Mouse (Mus musculus) urinary bladder, postnatal 36 days (tissue): ENCODE results near the gene Hus1b.

Experiments used
- DNase-seq, 2 experiments: peaks; one replicate each; pipeline ENCODE4 v3.0.0; 2022; ENCODE audit warnings: low spot score in 2 of 2, mixed read lengths in 1 of 2

Hus1b gene

DNA sequence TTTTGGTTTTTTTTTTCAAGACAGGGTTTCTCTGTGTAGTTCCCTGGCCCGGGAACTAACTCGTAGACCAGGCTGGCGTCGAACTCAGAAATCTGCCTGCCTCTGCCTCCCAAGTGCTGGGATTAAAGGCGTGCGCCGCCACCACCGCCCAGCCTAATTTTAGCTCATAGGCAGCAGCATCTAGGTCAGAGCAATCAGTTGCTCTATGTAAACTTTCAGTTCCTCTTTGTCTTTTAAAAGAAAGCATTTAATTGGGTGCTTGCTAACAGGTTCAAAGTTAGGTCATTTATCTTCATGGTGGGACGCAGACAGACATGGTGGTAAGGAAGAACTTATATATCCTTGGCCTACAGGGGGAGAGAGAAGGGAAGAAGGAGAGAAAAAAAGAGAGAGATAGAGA, 1.6 kb upstream of the Hus1b start:
- DNase-seq, result no peak

DNA sequence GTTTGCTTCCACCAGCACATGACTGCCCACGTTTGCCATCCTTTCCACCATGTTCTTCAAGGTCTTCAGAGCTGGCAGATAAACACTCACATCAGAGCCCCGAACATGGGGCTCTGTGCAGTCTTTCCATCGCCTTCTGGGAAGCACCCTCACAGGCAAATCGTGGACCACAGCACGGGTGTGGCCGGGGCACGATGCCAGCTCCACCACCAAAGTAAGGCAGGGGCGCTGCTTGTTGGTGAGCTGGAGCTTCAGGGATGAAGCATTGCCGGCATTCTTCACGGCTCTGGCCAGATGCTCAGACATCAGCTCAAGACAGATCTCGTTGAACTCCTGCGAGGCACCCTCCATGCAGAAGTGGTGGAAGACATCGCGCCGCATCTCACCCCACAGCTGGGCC, 430 bp downstream of the Hus1b start:
- DNase-seq, result no peak

DNA sequence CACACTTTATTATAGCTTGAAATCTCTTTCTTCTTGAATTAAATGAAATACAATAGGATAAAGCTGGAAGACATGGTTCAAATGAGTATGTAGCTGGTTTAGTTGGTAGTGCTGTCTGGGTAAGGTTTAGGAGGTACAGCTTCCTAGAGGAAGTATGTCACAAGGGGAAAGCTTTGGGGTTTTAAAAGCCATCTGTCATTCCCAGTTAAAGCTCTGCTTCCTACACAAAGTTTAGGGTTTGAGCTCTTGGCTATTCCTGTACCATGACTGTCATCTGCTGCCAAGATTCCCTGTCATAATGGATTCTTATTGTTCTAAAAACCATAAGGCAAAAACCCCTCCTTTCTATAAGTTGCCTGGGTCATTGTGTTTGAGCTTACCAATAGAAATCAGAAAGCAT, 1.8 kb downstream of the Hus1b start:
- no peak for DNase-seq

DNA sequence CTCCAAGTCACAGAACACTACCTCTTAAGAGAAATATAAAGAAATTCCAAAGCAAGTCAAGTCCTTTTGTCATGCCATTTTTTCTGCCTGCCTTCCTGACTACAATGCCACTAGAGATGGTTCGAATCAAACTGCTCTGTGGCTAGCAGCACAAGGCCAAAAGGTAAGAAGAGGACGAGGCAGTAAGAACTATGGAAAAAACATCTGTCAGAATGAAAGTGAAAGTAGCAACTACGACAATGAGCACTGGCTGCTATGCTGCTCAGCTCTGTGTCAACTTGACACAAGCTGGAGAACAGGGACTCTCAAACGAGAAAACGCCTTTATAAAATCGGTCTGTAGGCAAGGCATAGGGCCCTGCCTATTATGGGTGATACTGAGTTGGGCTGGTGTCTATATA, 14.6 kb downstream of the Hus1b start:
- no peak for DNase-seq

DNA sequence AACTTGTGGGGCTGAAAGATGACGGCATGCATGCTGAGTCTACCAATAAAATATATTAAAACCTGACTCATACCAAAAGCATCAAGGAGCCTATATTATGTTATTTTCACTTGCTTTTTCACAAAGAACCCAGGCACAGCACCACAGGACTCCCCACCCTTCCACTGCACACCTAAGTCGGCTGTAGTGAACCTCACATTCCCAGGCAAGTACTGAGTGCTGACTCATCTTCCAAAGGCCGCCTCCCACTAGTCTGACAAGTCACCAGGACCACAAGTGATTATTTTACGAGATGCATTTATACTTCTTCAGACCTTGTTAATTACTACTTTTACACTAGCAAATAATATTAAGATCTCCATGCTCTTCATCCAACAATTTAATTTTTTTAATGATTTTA, 15.9 kb downstream of the Hus1b start:
- DNase-seq, result no peak

DNA sequence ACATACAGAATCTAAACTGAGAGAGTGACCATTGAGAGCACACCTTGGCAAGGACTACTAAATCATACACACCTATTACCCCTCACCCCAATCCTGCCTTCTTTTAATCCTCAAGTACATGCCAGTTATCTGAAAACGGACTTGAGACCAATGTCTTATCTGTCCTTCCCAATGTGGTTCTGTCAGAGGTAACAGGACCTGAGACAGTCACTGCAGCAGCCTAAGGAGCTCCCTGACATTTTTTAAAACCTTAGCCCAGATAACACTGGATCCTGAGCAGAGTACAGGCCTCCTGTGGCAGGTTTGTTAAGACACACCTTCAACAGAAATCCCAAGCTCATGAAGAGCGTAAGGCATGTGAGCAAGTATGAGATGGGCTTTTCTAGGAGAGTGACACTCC, 18.4 kb downstream of the Hus1b start:
- no peak for DNase-seq

DNA sequence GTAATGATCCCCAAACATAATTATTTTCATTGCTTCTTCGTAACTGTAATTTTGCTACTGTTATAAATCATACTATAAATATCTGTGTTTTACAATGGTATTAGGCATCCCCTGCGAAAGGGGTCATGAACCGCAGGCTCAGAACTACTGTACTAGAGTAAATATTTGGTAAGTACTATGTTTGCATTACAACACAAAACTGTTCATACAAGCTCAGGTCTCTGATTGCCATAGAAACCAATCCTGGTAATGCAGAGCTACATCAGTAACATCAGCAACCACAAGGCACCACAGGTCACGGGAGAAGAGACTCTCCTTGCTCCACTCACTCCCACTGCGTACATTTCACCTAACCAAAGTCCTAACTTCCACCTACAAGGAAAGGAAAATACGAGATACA, 23.3 kb downstream of the Hus1b start:
- no peak for DNase-seq

DNA sequence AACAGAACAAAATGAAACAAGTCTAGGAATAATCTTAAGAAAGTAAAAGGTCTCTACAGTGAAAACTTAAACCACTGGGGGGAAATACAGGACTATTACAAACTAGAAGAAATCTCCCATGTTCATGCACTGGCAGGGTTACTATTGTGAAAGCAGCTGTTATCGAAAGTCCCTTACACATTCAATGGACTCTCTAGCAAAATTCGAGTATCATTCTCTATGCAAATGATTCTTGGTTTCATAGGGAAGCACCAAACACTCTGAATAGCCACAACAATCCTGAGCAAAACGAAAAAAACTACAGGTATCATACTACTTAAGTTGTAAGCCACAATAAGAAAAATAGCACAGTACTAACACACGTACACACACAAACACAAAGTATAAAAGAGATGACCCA, 25.6 kb downstream of the Hus1b start:
- no peak for DNase-seq

DNA sequence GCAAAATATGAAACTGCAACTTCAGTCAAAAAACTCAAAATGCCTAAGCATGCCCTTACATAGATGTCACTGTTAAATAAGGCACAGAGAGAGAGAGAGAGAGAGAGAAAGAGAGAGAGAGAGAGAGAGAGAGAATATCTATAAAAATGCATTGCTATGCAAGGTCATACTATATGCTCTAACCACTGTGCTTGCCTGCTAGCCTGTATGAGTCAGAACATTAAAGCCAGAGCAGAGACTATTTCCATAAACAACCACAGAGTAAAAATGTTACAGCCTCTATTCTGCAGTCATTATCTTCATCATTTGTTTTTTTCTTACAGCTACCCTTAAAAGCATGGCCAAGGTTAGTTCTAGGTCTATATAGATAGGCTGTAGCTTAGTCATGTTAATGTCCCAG, 33.8 kb downstream of the Hus1b start:
- no peak for DNase-seq

DNA sequence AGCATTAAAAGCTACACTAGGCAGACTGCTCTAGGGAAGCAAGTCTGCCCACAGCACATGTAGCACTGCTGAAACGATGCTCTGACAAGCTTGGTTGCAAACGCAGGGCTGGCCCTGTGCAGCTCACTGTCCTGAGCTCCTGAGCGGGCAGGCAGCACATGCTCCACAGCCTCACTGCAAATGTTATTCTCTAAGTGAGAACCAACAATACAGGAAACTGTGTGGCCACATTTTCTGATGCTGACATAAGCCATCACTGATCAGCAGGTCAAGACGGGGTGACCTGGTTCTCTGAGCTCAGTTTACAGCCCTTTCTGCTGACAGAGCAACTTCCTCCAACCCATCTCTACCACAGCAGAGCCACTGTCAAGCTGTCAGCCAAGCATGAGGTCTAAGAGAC, 34.5 kb downstream of the Hus1b start:
- DNase-seq, result no peak

DNA sequence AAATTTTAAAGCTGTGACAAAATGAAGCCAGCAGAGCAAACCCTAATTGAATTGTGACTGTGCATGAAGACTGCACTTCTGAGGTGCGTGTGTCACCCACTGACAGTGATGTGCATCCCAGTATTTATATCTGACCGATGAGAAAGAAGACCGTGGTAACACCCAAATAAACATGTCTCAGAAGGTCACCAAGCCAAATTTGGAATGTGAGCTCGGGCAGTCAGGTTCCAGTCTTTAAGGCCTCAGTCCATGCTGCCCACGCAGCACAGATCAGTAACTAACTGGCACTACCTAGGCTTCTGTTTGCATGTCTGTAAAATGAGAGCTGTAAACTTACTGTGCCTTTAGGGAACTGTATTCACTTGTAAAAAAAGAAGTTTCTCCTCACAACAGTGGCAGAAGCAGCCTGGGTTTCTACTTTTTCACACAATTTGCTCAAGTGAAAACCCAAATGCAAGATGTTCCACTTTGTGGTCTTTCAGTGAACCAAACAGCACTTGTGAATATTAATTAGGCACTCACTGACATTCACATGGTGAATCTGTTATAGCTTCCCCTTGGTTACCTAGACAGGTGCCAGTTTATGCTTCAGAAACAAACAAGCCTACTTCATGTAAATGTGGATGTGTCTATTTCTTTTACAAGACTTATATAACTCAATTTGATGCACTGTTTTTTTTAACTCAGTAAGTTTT, 35.5 kb downstream of the Hus1b start:
- DNase-seq, result no peak

DNA sequence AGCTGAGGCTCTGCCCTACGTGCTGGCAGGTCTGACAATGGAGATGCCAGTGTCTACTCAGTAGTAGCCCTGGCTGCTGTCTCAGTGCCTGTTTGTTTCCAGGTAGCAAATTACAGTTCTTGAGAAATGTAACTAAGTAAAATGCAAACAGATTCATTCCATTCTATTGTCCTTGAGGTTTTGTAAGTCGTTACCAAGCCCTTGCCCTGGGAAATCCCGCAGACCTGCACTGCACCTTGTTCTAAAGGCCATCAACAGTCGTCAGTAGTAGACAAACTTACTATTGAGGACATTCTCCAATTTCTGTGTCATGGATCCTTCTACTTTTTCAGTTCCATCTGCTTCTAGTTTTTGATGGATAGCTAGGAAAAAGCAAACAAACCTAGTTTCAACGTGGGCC, 36.7 kb downstream of the Hus1b start:
- no peak for DNase-seq

DNA sequence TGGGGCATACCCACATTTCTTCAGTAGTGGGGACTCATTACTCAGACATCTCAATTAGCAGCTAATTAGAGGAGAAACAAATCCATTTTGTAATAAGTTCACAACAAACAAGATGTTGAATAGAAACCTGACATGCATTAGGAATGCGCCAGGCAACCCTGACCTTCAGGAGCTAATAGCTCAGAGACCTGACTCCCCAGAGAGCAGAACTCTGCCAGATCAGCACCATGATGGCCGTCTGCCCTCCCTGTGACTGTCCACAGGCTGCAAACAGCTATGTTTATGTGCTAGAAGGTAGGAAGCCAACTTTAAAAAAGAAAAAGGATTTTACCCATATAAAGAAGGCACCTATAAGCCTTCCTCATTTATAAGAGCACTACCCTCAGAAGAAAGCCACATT, 45.3 kb downstream of the Hus1b start:
- no peak for DNase-seq

DNA sequence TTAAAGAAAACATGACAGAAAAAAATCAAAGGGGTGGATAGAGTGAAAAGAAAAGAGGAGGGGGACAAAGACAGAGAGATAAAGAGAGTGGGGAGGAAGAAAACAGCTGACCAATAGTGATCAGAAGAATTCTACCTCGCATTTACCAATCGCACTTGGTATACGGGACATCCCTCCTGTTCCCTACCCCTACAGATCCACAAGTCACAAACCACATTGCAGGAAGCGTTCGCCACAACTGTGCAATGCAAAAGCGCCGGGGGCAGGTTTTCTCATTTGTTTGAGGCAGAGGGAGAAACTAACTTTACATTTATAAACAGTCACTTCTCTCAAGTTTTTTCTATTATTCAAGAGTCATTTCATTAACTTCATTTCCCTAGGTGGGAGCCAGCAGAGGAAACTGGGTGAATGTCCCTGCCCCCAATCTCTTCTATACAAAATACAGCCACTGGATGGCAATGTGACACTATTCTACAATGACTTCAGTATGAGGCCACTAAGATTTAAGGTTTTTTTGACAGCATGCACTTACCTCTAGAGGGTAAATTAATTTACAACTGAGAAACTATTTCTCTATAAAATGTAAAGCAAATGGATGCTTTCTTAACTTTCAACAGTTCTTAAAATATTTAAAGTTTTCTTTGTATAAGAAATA, 46.0 kb downstream of the Hus1b start:
- DNase-seq, result no peak
